Mouse (Mus musculus) liver, embryonic 16.5 days (tissue): ENCODE measurements around the gene Crmp1. TPM values are rescaled to one million over a fixed set of nuclear protein-coding genes. Genes with fewer than 3 reads are reported as not detected.
A peak's percentile ranks its signal among the peaks of the same experiment; 100 is the strongest.

Experiments used
- ATAC-seq: fragments of 200-750 bp; cut with Nextera tagmentation; 2 replicates; pipeline ENCODE4 v1.8.0; 2017; ENCODE audit warnings: low read depth, mild to moderate bottlenecking, moderate number of reproducible peaks, moderate library complexity
- H3K27ac ChIP-seq: fragments of 300-500 bp; sonication (generic); 2 replicates; pipeline ENCODE4 v1.5.1; 2014; ENCODE audit warnings: mild to moderate bottlenecking, low read length
- H3K27me3 ChIP-seq: fragments of 300-500 bp; sonication (generic); 2 replicates; pipeline ENCODE4 v1.6.1; 2014; ENCODE audit warnings: low read depth, low read length, mixed read lengths; ENCODE audit not compliant: control insufficient read depth, insufficient read depth
- H3K36me3 ChIP-seq: fragments of 300-500 bp; sonication (generic); 2 replicates; pipeline ENCODE4 v1.6.1; 2014; ENCODE audit warnings: mild to moderate bottlenecking; ENCODE audit not compliant: control insufficient read depth, insufficient read depth
- H3K4me1 ChIP-seq: fragments of 300-500 bp; sonication (generic); 2 replicates; pipeline ENCODE4 v1.6.1; 2014; ENCODE audit warnings: low read depth, low read length, mixed read lengths; ENCODE audit not compliant: control insufficient read depth
- H3K4me2 ChIP-seq: fragments of 300-500 bp; sonication (generic); 2 replicates; pipeline ENCODE4 v1.6.1; 2014; ENCODE audit warnings: low read depth, low read length, mixed read lengths
- H3K4me3 ChIP-seq: fragments of 300-500 bp; sonication (generic); 2 replicates; pipeline ENCODE4 v1.5.1; 2014; ENCODE audit warnings: low read depth, mild to moderate bottlenecking, low read length
- H3K9ac ChIP-seq: fragments of 300-500 bp; sonication (generic); 2 replicates; pipeline ENCODE4 v1.6.1; 2014; ENCODE audit warnings: low read depth, low read length
- H3K9me3 ChIP-seq: fragments of 300-500 bp; sonication (generic); replicated peaks from 2 replicates; pipeline ENCODE4 v1.6.1; 2016; ENCODE audit warnings: low read length; ENCODE audit not compliant: control insufficient read depth
- WGBS: fragments of 180-500 bp; shearing (Covaris S2); extraction: QIAGEN DNeasy Blood & Tissue Kit; methylation state at CpG from one replicate; pipeline ENCODE4 v1.1.7; 2014; ENCODE audit not compliant: insufficient replicate concordance; 5-methylcytosine and 5-hydroxymethylcytosine counted together
- polyA plus RNA-seq: library from polyadenylated mRNA; unstranded; fragments of >200 nt; fragmentation: Nextera tagmentation; extraction: Ambion mirVana; gene quantifications from 2 replicates; pipeline ENCODE4 v1.2.1, GENCODE M21; 2015

Gene Crmp1
- polyA plus RNA-seq, 1 experiment from 2014 or later, result 0.41 TPM

DNA sequence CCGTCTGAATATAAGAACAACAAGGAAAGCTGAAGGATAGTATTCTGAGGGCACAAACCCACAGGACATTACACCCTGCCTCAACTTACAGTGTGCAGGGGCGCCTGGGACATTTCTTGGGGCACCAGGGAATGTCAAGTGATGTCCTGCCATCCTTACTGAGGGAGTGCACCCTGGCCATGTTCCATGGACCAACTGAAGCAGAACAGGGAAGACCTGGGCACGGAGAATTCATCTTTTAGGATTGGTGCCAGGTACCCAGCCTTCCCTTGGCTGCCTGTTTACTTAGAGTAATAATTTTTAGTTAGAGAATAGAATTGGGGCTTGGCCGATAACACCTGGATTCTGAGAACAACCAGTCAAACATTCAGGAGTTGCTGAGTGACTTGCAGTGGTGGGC lies 90.3 kb downstream of the Crmp1 start:
- WGBS, result 62% methylated on average over 4 of the region's 4 CpGs
- H3K4me2 ChIP-seq, result no peak overlapping the region
- H3K4me1 ChIP-seq, result no peaks in the 10 kb centered on the region

DNA sequence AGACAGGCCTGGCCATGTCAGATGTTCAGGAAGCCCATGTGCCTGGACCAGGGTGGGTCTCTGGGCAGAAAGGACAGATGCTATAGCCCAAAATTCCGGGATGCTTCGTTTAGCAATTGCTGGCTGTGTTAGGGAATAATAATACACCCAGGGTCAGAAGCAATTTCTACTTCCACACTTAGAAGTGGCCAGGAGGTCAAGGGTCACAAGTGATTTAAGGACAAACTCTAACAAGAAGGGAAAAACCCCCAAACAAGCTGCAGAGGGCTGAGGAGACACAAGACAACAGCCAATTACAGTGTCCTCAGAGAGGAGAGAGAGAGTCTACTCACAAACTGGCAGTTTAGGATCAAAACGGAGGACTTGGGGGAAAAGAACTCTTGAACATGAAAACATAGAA lies 93.3 kb downstream of the Crmp1 start:
- no peak for ATAC-seq
- Histone ChIP-seq H3K27ac (no peak overlapping the region), H3K4me3 (no peak overlapping the region), H3K36me3 (no peaks in the 10 kb centered on the region), H3K9ac (no peak overlapping the region), H3K4me1 (peaks cover 2% of the 10 kb centered on the region; the same call in 1 of the 2 replicates), H3K4me2 (no peak overlapping the region), H3K9me3 (no peaks in the 10 kb centered on the region), H3K27me3 (peaks cover 23% of the 10 kb centered on the region)
- 50% methylated on average over 3 of the region's 3 CpGs for WGBS

More for the DNA sequence above, 90.3 kb downstream of the Crmp1 start:
- H3K27me3 ChIP-seq, result peaks cover 14% of the 10 kb centered on the region
- no peaks in the 10 kb centered on the region for H3K36me3 ChIP-seq
- H3K27ac ChIP-seq, result no peak overlapping the region
- ATAC-seq, result no peak
- no peak overlapping the region for H3K9ac ChIP-seq
- H3K9me3 ChIP-seq, result no peaks in the 10 kb centered on the region
- H3K4me3 ChIP-seq, result no peak overlapping the region

DNA sequence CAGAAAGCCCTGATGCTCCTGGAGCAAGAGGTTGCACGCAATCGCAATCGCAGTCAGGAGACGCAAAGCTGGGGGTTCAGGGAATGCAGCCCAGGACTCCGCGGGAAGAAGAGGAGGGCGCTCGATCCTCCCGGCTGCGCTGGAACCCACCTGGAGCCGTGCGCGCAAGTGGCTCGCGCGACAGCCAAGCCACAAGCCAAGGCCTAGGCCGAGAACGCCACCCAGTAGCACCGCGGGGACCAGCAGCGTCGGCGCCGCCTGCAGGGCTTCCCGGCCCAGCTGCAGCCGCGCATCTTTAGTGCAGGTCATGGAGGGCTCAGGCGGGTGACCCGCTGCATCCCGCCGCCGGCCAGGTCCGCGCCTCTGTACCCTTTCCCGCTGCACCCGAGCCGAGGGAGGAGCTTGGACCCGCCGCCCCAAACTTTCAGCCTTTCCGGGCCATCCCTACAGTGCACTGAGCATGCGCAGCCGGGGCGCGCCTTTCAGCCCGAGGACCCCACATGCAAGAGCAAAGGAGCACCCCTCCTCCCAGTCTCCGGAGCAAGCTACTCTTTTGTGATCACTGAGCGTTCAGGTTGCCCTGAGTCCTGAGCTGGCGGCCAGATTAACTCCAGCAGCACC lies 94.9 kb downstream of the Crmp1 start, which contains the start of gene Evc:
Evc (minus strand) TSS at position 410 of the 621 bp plus-strand sequence.
- 1% methylated on average over 48 of the region's 48 CpGs for WGBS
- Histone ChIP-seq H3K4me1 (peaks cover 2% of the 10 kb centered on the region; the same call in 1 of the 2 replicates), H3K4me2 (peak within 1 kb of the TSS; percentile 66), H3K36me3 (no peaks in the 10 kb centered on the region), H3K4me3 (peak within 1 kb of the TSS; percentile 54), H3K27ac (no peak within 1 kb of the TSS), H3K9me3 (no peaks in the 10 kb centered on the region), H3K9ac (0 out of 2 replicates have a peak within 1 kb of the TSS, but pooled peaks have one; percentile 37), H3K27me3 (peaks cover 23% of the 10 kb centered on the region)
- peak; percentile 9; the same call in 1 of the 2 replicates for ATAC-seq

DNA sequence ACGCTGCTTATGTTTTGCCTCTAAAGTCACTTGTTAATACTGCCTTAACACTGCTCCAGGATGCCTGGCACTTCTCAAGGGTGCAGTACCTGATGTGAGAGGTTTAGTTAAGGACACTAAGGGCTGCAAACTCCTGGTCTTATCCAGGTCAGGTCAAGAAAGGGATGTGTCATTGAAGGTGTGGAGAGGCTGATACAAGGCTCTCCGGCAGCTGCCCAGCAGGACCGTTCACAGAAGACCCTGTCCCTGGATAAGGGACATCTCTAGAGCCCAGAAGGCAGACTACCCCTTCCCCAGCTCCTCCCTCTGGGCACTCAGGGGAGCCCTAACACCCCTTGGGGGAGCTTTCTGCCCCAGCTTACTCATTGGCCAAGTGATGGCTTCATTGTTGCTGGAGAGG lies 96.0 kb downstream of the Crmp1 start:
- no peak for ATAC-seq
- peaks cover 23% of the 10 kb centered on the region for H3K27me3 ChIP-seq
- no peak overlapping the region for H3K9ac ChIP-seq
- 64% methylated on average over 3 of the region's 3 CpGs for WGBS
- H3K9me3 ChIP-seq, result no peaks in the 10 kb centered on the region
- no peaks in the 10 kb centered on the region for H3K36me3 ChIP-seq
- H3K27ac ChIP-seq, result no peak overlapping the region
- no peak overlapping the region for H3K4me3 ChIP-seq
- peak overlapping the region; percentile 52 for H3K4me2 ChIP-seq
- peaks cover 2% of the 10 kb centered on the region; the same call in 1 of the 2 replicates for H3K4me1 ChIP-seq

DNA sequence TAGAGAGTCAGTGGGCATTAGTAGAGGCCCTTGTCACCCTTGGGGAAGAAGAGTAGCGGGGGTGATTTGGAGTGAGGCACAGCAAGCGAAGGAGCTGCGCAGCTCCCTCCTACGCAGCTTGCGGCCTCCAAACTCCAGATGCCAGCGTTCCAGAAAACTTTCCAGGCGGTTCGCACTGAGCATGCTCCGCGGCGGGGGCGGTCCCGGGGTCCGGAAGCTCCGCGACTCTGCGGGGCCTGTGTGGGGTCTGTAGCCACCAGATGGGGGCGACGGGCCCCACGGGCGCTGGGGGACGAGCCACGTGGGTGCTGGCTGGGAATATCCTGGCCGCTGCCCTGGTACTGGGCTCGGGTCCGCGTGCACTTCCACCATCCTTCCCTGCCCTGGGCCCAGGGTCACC lies 96.5 kb downstream of the Crmp1 start, which contains the start of gene Evc2:
Evc2 (plus strand) TSS at position 212 of the 400 bp plus-strand sequence.
- Histone ChIP-seq H3K36me3 (no peaks in the 10 kb centered on the region), H3K4me1 (peaks cover 2% of the 10 kb centered on the region; the same call in 1 of the 2 replicates), H3K9ac (peak within 1 kb of the TSS; percentile 21; the same call in 1 of the 2 replicates), H3K4me3 (peak within 1 kb of the TSS; percentile 54), H3K27me3 (peaks cover 23% of the 10 kb centered on the region), H3K4me2 (peak within 1 kb of the TSS; percentile 52), H3K27ac (no peak within 1 kb of the TSS), H3K9me3 (no peaks in the 10 kb centered on the region)
- under 1% methylated on average over 27 of the region's 27 CpGs for WGBS
- ATAC-seq, result no peak

Other genes starting within 250 kb of the Crmp1 start
- gene Gm1043, start 156.6 kb upstream of the Crmp1 start, polyA plus RNA-seq, result not detected in 2 replicates
- 0.96 and 1.4 TPM in 2 replicates for gene Evc, start 95.0 kb downstream of the Crmp1 start, polyA plus RNA-seq
- 1.3 and 1.5 TPM in 2 replicates for gene Evc2, start 96.6 kb downstream of the Crmp1 start, polyA plus RNA-seq